Comparison of ENCODE assay signal across 11 mouse cellular contexts in the genomic region with DNA sequence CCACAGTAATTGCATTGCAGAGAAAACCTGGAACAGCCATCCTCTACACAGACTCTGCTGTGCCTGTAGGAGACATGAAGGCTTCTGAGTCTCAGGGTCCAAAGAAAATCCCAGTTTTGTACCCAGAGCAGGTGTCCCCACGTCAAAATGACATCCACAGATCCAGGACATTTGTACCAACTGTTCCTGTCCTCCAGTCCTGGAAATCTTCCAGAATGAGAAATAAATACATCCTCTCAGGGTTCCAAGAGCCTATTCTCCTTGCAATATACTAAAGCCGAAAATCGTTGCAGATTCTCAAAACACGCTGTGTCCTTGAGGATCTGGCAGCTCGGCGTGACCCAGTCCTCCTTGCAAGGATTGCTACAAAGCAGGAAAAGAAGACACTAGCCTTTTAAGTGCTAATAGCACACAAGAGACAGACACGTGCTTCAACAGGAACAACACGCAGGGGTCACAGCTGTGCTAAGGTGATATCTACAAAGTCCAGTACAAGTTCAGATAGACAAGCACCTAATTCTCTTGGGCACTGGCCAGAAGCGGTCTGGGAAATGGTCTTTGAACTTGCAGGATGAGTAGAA. TPM values are rescaled to one million over a fixed set of nuclear protein-coding genes. Genes with fewer than 3 reads are reported as not detected.
DNase-seq lines count a peak whose midpoint lies in the region; ATAC-seq lines count a peak whose summit lies in the region.
"Had no signal": no experiment of that assay in that cellular context is flagged by ENCODE, and none has a peak within 500 bp of the region (broad histone marks: within the 10 kb centered on the region; RNA-seq: fewer than 3 reads in every experiment).

No protein-coding gene starts in this region.

- H3K4me3 ChIP-seq in midbrain, embryonic 15.5 days = no peak overlapping the region
- H3K4me3 ChIP-seq in midbrain, embryonic 14.5 days (replicated peaks; ENCODE audit: low read depth, low read length) = no peak overlapping the region
- H3K4me3 ChIP-seq in heart, embryonic 12.5 days = no peak overlapping the region
- H3K4me3 ChIP-seq in forebrain, embryonic 11.5 days (ENCODE audit: low read depth, low read length) = no peak overlapping the region
- H3K4me3 ChIP-seq: hindbrain, embryonic 15.5 days; limb, embryonic 12.5 days; neural tube, embryonic 12.5 days had no signal

- H3K27ac ChIP-seq in midbrain, embryonic 15.5 days = peak overlapping the region; percentile 21; the same call in 1 of the 2 replicates
- H3K27ac ChIP-seq in midbrain, embryonic 14.5 days (replicated peaks; ENCODE audit: low read depth, low read length) = no peak overlapping the region
- peak overlapping the region; percentile 49; the same call in 1 of the 2 replicates for H3K27ac ChIP-seq in heart, embryonic 12.5 days (ENCODE audit: poor library complexity, severe bottlenecking)
- no peak overlapping the region for H3K27ac ChIP-seq in forebrain, embryonic 11.5 days (ENCODE audit: low read depth, low read length)
- H3K27ac ChIP-seq: hindbrain, embryonic 15.5 days; limb, embryonic 12.5 days; neural tube, embryonic 12.5 days had no signal

- WGBS in midbrain, embryonic 15.5 days = 82% methylated on average over 9 of the region's 9 CpGs
- WGBS in midbrain, embryonic 14.5 days = 85% methylated on average over 9 of the region's 9 CpGs
- 50% methylated on average over 9 of the region's 9 CpGs for WGBS in heart, embryonic 12.5 days
- 90% methylated on average over 9 of the region's 9 CpGs for WGBS in forebrain, embryonic 11.5 days

- H3K4me2 ChIP-seq in midbrain, embryonic 15.5 days = no peak overlapping the region
- H3K4me2 ChIP-seq in midbrain, embryonic 14.5 days (ENCODE audit: low read length) = no peak overlapping the region
- no peak overlapping the region for H3K4me2 ChIP-seq in heart, embryonic 12.5 days
- no peak overlapping the region for H3K4me2 ChIP-seq in forebrain, embryonic 11.5 days (ENCODE audit: low read depth, low read length, severe bottlenecking)
- H3K4me2 ChIP-seq: hindbrain, embryonic 15.5 days; limb, embryonic 12.5 days; neural tube, embryonic 12.5 days had no signal

- no peak for ATAC-seq in midbrain, embryonic 15.5 days (replicated peaks)
- no peak for ATAC-seq in midbrain, embryonic 14.5 days (ENCODE audit: low FRiP score, low TSS enrichment)
- 0 out of 2 replicates have a peak, but pooled peaks have one; percentile 24 for ATAC-seq in heart, embryonic 12.5 days (ENCODE audit: insufficient number of reproducible peaks, low FRiP score)
- no peak for ATAC-seq in forebrain, embryonic 11.5 days (replicated peaks; ENCODE audit: low FRiP score)

- H3K27me3 ChIP-seq in midbrain, embryonic 15.5 days (replicated peaks) = no peaks in the 10 kb centered on the region
- H3K27me3 ChIP-seq in midbrain, embryonic 14.5 days (ENCODE audit: control insufficient read depth, insufficient read depth, low read length) = no peaks in the 10 kb centered on the region
- no peaks in the 10 kb centered on the region for H3K27me3 ChIP-seq in heart, embryonic 12.5 days (replicated peaks)
- H3K27me3 ChIP-seq in forebrain, embryonic 11.5 days (ENCODE audit: control insufficient read depth, insufficient read depth, low read length) = no peaks in the 10 kb centered on the region
- H3K27me3 ChIP-seq: hindbrain, embryonic 15.5 days; limb, embryonic 12.5 days; neural tube, embryonic 12.5 days had no signal

- H3K36me3 ChIP-seq in midbrain, embryonic 15.5 days (replicated peaks) = no peaks in the 10 kb centered on the region
- H3K36me3 ChIP-seq in midbrain, embryonic 14.5 days (ENCODE audit: control insufficient read depth, insufficient read depth, low read length) = no peaks in the 10 kb centered on the region
- peaks cover 11% of the 10 kb centered on the region; the same call in 1 of the 2 replicates for H3K36me3 ChIP-seq in heart, embryonic 12.5 days
- H3K36me3 ChIP-seq in forebrain, embryonic 11.5 days (ENCODE audit: control insufficient read depth, insufficient read depth, low read length) = no peaks in the 10 kb centered on the region
- H3K36me3 ChIP-seq: hindbrain, embryonic 15.5 days; limb, embryonic 12.5 days; neural tube, embryonic 12.5 days had no signal

- H3K9me3 ChIP-seq in midbrain, embryonic 15.5 days = no peaks in the 10 kb centered on the region
- H3K9me3 ChIP-seq in midbrain, embryonic 14.5 days (ENCODE audit: control insufficient read depth, low read length) = no peaks in the 10 kb centered on the region; the same call in 1 of the 2 replicates
- H3K9me3 ChIP-seq in heart, embryonic 12.5 days (replicated peaks) = 0 out of 2 replicates have a peak, but pooled peaks cover 6% of the 10 kb centered on the region
- H3K9me3 ChIP-seq in forebrain, embryonic 11.5 days (ENCODE audit: control insufficient read depth, low read length) = no peaks in the 10 kb centered on the region; the same call in 1 of the 2 replicates
- H3K9me3 ChIP-seq: hindbrain, embryonic 15.5 days; limb, embryonic 12.5 days; neural tube, embryonic 12.5 days had no signal

- no peak overlapping the region for H3K9ac ChIP-seq in midbrain, embryonic 15.5 days
- H3K9ac ChIP-seq in midbrain, embryonic 14.5 days (replicated peaks; ENCODE audit: low read length) = no peak overlapping the region
- H3K9ac ChIP-seq in heart, embryonic 12.5 days = no peak overlapping the region
- no peak overlapping the region for H3K9ac ChIP-seq in forebrain, embryonic 11.5 days (ENCODE audit: low read length)
- H3K9ac ChIP-seq: hindbrain, embryonic 15.5 days; limb, embryonic 12.5 days; neural tube, embryonic 12.5 days had no signal

- H3K4me1 ChIP-seq in midbrain, embryonic 15.5 days = no peaks in the 10 kb centered on the region
- no peaks in the 10 kb centered on the region for H3K4me1 ChIP-seq in midbrain, embryonic 14.5 days (ENCODE audit: control insufficient read depth, insufficient read depth, low read length)
- H3K4me1 ChIP-seq in heart, embryonic 12.5 days (replicated peaks) = peaks cover 46% of the 10 kb centered on the region
- H3K4me1 ChIP-seq in forebrain, embryonic 11.5 days (replicated peaks; ENCODE audit: control insufficient read depth, insufficient read depth, low read length) = no peaks in the 10 kb centered on the region
- H3K4me1 ChIP-seq: hindbrain, embryonic 15.5 days; limb, embryonic 12.5 days; neural tube, embryonic 12.5 days had no signal

- DNase-seq in heart, adult 11 months = peak; percentile 94
- no peak for DNase-seq in heart, adult 8-10 months (ENCODE audit: low spot score)
- DNase-seq in midbrain, embryonic 14.5 days = no peak
- peak; percentile 48 for DNase-seq in testis, postnatal 10 days (ENCODE audit: low spot score)
- DNase-seq in thymus, postnatal 36 days = no peak
- DNase-seq in forebrain, embryonic 11.5 days (ENCODE audit: low spot score) = no peak

RNA-seq across cellular contexts. Expression of a gene that starts 51.1 kb away (rescaled TPM):
- total RNA-seq in heart, adult 8-10 months (2022) = 10 to 100 TPM; 22.5 to 27.8 (median 25.2) TPM
- polyA plus RNA-seq in midbrain, embryonic 15.5 days (2015; fragmentation: Nextera tagmentation; extraction: Ambion mirVana) = 21.3 and 28.3 TPM in 2 replicates
- polyA plus RNA-seq in midbrain, embryonic 14.5 days (2014; fragmentation: Nextera tagmentation; extraction: Ambion mirVana) = 13.0 and 16.9 TPM in 2 replicates
- polyA plus RNA-seq in heart, embryonic 12.5 days (2016; fragmentation: Nextera tagmentation; extraction: Ambion mirVana) = 25.9 and 26.0 TPM in 2 replicates
- polyA plus RNA-seq in forebrain, embryonic 11.5 days (2014; fragmentation: Nextera tagmentation; extraction: Ambion mirVana) = 16.1 and 19.7 TPM in 2 replicates

Comparison
In these comparisons a context has a peak if more than half of its experiments do, and no peak if none do; other contexts are left out.
1. DNase-seq: peak in heart, adult 11 months (single experiment) and testis, postnatal 10 days (single experiment); none in heart, adult 8-10 months (single experiment), midbrain, embryonic 14.5 days (single experiment), thymus, postnatal 36 days (0 of 2) and forebrain, embryonic 11.5 days (single experiment).
2. H3K27ac ChIP-seq: peak in midbrain, embryonic 15.5 days (single experiment) and heart, embryonic 12.5 days (single experiment); none in midbrain, embryonic 14.5 days (single experiment) and forebrain, embryonic 11.5 days (single experiment).